Mouse (Mus musculus): ENCODE measurements around the gene Rps29. TPM values are rescaled to one million over a fixed set of nuclear protein-coding genes. Genes with fewer than 3 reads are reported as not detected.

The Rps29 gene
- polyA plus RNA-seq, 1 experiment = 6,498 TPM

DNA sequence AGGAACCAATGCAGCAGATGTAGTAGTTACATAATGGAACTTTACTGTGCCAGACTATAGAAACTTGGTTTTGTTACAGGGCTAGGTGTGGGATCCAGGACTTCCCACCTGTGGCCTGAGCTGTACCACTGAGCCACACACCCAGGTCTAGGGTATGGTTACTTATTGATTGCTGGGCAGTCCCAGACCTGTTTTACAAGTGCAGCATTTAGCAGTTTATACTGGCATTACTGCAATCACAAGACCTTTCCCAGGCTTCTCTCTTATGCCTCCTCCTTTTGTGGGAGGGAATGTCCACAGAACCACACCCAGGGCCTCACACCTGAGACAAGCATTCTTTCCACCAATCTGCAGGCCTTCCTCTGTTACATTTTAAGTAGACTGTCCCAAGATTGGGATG is 40.0 kb upstream of the Rps29 start:
- Histone ChIP-seq H3K36me3 (ENCODE audit: control insufficient read depth, insufficient read depth) (peaks cover 8% of the 10 kb centered on the region), H3K79me2 (ENCODE audit: control insufficient read depth, insufficient read depth) (peaks cover 36% of the 10 kb centered on the region), H3K4me2 (ENCODE audit: low read depth) (peak overlapping the region; percentile 91), H3ac (ENCODE audit: control insufficient read depth, insufficient read length) (no peak overlapping the region), H3K4me3 (no peak overlapping the region), H3K27me3 (ENCODE audit: control insufficient read depth, insufficient read depth, insufficient read length) (no peaks in the 10 kb centered on the region)
- TF ChIP-seq E2F4 (IDR thresholded peaks at IDR 0.05; ENCODE audit: insufficient read depth) (no peak), POLR2A (IDR thresholded peaks at IDR 0.05; ENCODE audit: insufficient read length, low read depth) (no peak), CEBPB (IDR thresholded peaks at IDR 0.05; ENCODE audit: insufficient read depth, poor library complexity, severe bottlenecking) (no peak), REST (IDR thresholded peaks at IDR 0.05; ENCODE audit: insufficient read depth, insufficient read length) (no peak), TCF3 (IDR thresholded peaks at IDR 0.05; ENCODE audit: insufficient read length, low read depth) (no peak), MYOG (IDR thresholded peaks at IDR 0.05; ENCODE audit: control insufficient read depth in 1 of 3, insufficient read depth in 1 of 3, insufficient read length in 2 of 3, low read depth in 2 of 3) (no peak), MYOD1 (IDR thresholded peaks at IDR 0.05; ENCODE audit: control insufficient read depth in 1 of 3, insufficient read length in 2 of 3, low read depth in 2 of 3) (no peak), USF1 (IDR thresholded peaks at IDR 0.05; ENCODE audit: low read depth) (no peak), POLR2AphosphoS2 (IDR thresholded peaks at IDR 0.05; ENCODE audit: insufficient read length, low read depth) (no peak), TCF12 (IDR thresholded peaks at IDR 0.05; ENCODE audit: insufficient read depth, poor library complexity, severe bottlenecking) (no peak), MAX (IDR thresholded peaks at IDR 0.05; ENCODE audit: low read depth) (no peak)

DNA sequence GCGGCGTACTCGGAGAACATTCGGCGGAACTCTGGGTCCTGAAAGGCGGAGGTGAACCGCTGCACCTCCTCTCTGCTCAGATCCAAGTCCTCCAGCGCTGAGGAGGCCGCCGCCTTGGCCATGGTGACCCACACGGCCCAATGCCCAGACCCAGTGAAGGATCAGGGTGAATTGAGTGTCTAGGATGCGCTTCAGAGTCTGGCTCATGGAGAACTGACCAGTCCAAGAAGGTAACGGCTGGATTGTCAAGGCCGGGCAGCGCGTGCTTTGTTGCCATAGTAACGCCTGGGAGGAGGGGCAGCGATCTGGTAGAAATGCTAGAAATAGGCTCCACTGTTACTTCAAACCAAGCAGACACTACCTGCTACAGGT is 39.2 kb upstream of the Rps29 start, which contains the start of gene Dnaaf2:
Gene Dnaaf2, minus strand, starts transcription at position 266 of the 372 bp plus-strand sequence.
- H3K79me2 ChIP-seq (ENCODE audit: control insufficient read depth, insufficient read depth) = peaks cover 43% of the 10 kb centered on the region
- peaks cover 8% of the 10 kb centered on the region for H3K36me3 ChIP-seq (ENCODE audit: control insufficient read depth, insufficient read depth)
- peak; percentile 0 for TF ChIP-seq POLR2A (IDR thresholded peaks at IDR 0.05; ENCODE audit: insufficient read length, low read depth)
- TF ChIP-seq MYOD1 (IDR thresholded peaks at IDR 0.05; ENCODE audit: control insufficient read depth in 1 of 3, insufficient read length in 2 of 3, low read depth in 2 of 3) = no peak
- no peak for TF ChIP-seq CEBPB (IDR thresholded peaks at IDR 0.05; ENCODE audit: insufficient read depth, poor library complexity, severe bottlenecking)
- peak within 1 kb of the TSS; percentile 85 for H3K4me3 ChIP-seq
- peak within 1 kb of the TSS; percentile 72 for H3ac ChIP-seq (ENCODE audit: control insufficient read depth, insufficient read length)
- H3K27me3 ChIP-seq (ENCODE audit: control insufficient read depth, insufficient read depth, insufficient read length) = no peaks in the 10 kb centered on the region
- H3K4me2 ChIP-seq (ENCODE audit: low read depth) = peak within 1 kb of the TSS; percentile 91

DNA sequence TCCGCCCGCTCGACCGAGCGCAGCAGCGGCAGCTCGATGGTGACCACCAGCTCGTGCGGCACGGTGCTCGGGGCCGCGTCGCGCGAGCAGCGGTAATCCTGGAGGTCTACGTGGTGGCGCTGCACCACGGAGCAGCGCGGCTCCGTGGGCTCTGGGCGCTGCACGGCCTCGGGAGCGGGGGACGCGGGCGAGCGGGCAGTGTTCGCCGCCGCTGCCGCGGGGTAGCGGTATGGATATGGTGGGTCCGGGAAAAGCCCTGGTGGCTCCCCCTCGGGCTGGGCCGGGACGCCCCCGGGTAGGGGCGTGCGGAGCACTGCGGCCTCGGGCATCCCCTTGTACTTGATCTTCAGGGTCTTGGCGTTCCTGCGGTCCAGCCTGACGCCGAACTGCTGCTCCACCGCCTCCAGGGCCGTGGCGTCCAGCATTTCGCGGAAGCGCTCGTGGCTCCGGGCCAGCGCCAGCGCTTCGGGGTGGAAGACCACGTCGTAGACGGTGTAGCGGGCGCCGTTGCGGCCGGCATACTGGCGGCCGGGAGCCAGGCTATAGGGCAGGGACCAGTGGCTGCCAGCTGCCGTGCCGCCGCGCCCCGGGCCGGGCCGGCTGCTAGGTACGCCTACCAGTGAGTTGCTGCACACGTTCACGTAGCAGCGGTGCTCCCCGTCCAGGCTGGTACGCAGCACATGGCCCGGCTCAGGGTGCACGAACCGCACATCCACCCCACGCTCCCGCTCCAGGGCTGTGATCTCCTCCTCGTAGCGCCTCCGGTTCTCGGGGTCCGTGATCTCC is 38.6 kb upstream of the Rps29 start:
- Histone ChIP-seq H3K79me2 (ENCODE audit: control insufficient read depth, insufficient read depth) (peaks cover 43% of the 10 kb centered on the region), H3K4me3 (peak overlapping the region; percentile 85), H3K36me3 (ENCODE audit: control insufficient read depth, insufficient read depth) (peaks cover 8% of the 10 kb centered on the region), H3K4me2 (ENCODE audit: low read depth) (peak overlapping the region; percentile 91), H3K27me3 (ENCODE audit: control insufficient read depth, insufficient read depth, insufficient read length) (no peaks in the 10 kb centered on the region), H3ac (ENCODE audit: control insufficient read depth, insufficient read length) (peak overlapping the region; percentile 72)
- TF ChIP-seq POLR2AphosphoS2 (IDR thresholded peaks at IDR 0.05; ENCODE audit: insufficient read length, low read depth) (no peak), POLR2A (IDR thresholded peaks at IDR 0.05; ENCODE audit: insufficient read length, low read depth) (peak; percentile 45), MYOD1 (IDR thresholded peaks at IDR 0.05; ENCODE audit: control insufficient read depth in 1 of 3, insufficient read length in 2 of 3, low read depth in 2 of 3) (peak in 1 of 3 experiments; percentile 68), MYOG (IDR thresholded peaks at IDR 0.05; ENCODE audit: control insufficient read depth in 1 of 3, insufficient read depth in 1 of 3, insufficient read length in 2 of 3, low read depth in 2 of 3) (peak in 1 of 3 experiments; percentile 47)

DNA sequence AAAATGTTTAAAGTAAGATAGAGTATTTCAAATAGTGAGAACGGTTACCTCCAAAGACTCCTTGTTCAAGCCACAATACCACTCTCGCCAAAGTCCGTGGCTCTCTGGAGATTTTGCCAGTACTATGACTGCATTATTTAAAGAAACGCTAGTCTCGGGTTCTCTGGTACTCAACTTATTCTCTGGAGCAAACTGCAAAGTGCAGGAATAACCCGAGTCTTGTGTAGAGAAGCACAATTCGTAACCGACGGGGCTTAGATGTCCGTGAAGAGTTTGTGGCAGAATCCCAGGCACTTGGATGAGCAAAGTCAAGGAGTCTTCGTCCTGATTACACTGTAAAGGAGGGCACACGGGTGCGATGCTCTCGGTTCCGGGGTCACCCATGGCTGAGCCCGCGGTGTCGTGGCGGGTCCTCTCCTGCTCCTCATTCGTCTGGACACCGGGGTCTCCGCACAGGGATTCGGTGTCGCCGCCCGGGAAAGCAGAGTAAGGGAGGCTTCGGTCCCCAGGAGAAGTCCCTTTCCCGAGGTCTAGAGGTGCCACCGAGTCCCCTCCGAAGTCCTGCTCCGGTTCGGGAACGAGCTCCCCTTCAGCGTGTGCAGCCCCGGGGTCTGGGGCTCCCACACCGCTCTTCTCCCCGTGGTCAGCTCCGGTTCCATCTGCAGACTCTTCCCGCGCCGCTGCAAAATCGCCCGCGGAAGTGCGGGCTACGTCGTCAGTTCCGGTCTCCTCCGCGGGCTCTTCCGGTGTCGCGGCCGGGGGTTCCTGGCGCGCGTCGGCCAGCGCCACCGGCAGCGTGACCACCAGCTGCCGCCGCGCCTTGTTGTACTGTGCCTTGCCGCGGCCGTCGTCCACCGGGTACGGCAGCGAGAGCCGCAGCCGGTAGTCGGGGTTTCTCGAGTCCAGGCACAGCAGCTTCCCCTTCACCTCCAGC is 37.7 kb upstream of the Rps29 start, which contains the start of gene Gm49383:
Gene Gm49383, minus strand, starts transcription at position 661 of the 934 bp plus-strand sequence.
- H3K4me2 ChIP-seq (ENCODE audit: low read depth) = peak within 1 kb of the TSS; percentile 91
- H3K79me2 ChIP-seq (ENCODE audit: control insufficient read depth, insufficient read depth) = peaks cover 43% of the 10 kb centered on the region
- TF ChIP-seq MYOG (IDR thresholded peaks at IDR 0.05; ENCODE audit: control insufficient read depth in 1 of 3, insufficient read depth in 1 of 3, insufficient read length in 2 of 3, low read depth in 2 of 3) (peak in 1 of 3 experiments; percentile 72), MYOD1 (IDR thresholded peaks at IDR 0.05; ENCODE audit: control insufficient read depth in 1 of 3, insufficient read length in 2 of 3, low read depth in 2 of 3) (peak in 2 of 3 experiments; percentile 34 to 76), REST (IDR thresholded peaks at IDR 0.05; ENCODE audit: insufficient read depth, insufficient read length) (no peak), MAX (IDR thresholded peaks at IDR 0.05; ENCODE audit: low read depth) (no peak), E2F4 (IDR thresholded peaks at IDR 0.05; ENCODE audit: insufficient read depth) (peak; percentile 92), USF1 (IDR thresholded peaks at IDR 0.05; ENCODE audit: low read depth) (no peak), POLR2AphosphoS2 (IDR thresholded peaks at IDR 0.05; ENCODE audit: insufficient read length, low read depth) (peak; percentile 95), POLR2A (IDR thresholded peaks at IDR 0.05; ENCODE audit: insufficient read length, low read depth) (peak; percentile 99), TCF3 (IDR thresholded peaks at IDR 0.05; ENCODE audit: insufficient read length, low read depth) (no peak), CEBPB (IDR thresholded peaks at IDR 0.05; ENCODE audit: insufficient read depth, poor library complexity, severe bottlenecking) (no peak), TCF12 (IDR thresholded peaks at IDR 0.05; ENCODE audit: insufficient read depth, poor library complexity, severe bottlenecking) (no peak), SRF (IDR thresholded peaks at IDR 0.05; ENCODE audit: control insufficient read depth, insufficient read length, low read depth) (no peak)
- H3K27me3 ChIP-seq (ENCODE audit: control insufficient read depth, insufficient read depth, insufficient read length) = no peaks in the 10 kb centered on the region
- peak within 1 kb of the TSS; percentile 72 for H3ac ChIP-seq (ENCODE audit: control insufficient read depth, insufficient read length)
- peak within 1 kb of the TSS; percentile 85 for H3K4me3 ChIP-seq
- H3K36me3 ChIP-seq (ENCODE audit: control insufficient read depth, insufficient read depth) = peaks cover 4% of the 10 kb centered on the region

Data from myocyte (in vitro differentiated cells).